Comparison of ENCODE assay signal across 12 mouse cellular contexts in genomic region chr1:152599347-152599746, GRCm38 (mm10).
DNase-seq lines count a peak whose midpoint lies in the region; ATAC-seq and TF ChIP-seq lines count a peak whose summit lies in the region.
"Had no signal": no experiment of that assay in that cellular context is flagged by ENCODE, and none has a peak within 500 bp of the region (broad histone marks: within the 10 kb centered on the region; RNA-seq: fewer than 3 reads in every experiment).

No protein-coding gene starts in this region.

- no peak for TF ChIP-seq POLR2A in testis, adult 2 months (IDR thresholded peaks at IDR 0.05; ENCODE audit: control insufficient read depth, low read depth, low read length)

- no peak for TF ChIP-seq CTCF in testis, adult 2 months (IDR thresholded peaks at IDR 0.05; ENCODE audit: control insufficient read depth, insufficient read depth, insufficient replicate concordance, low read depth, low read length)
- TF ChIP-seq CTCF in lung, embryonic 14.5 days (IDR thresholded peaks at IDR 0.05; ENCODE audit: low read depth): no peak

- no peaks in the 10 kb centered on the region for H3K36me3 ChIP-seq in testis, adult 2 months (ENCODE audit: control insufficient read depth, insufficient read depth, low read length)
- H3K36me3 ChIP-seq in lung, embryonic 14.5 days (ENCODE audit: insufficient read depth): peaks cover 3% of the 10 kb centered on the region; the same call in 1 of the 2 replicates
- H3K36me3 ChIP-seq in hindbrain, embryonic 16.5 days (ENCODE audit: control insufficient read depth, insufficient read depth, low read length): no peaks in the 10 kb centered on the region
- H3K36me3 ChIP-seq: liver, embryonic 15.5 days had no signal

- WGBS in lung, embryonic 14.5 days: 67% methylated on average over 8 of the region's 8 CpGs
- WGBS in hindbrain, embryonic 16.5 days: 71% methylated on average over 8 of the region's 8 CpGs

- H3K9ac ChIP-seq in lung, embryonic 14.5 days: no peak overlapping the region
- H3K9ac ChIP-seq in hindbrain, embryonic 16.5 days (ENCODE audit: low read depth, low read length): no peak overlapping the region
- H3K9ac ChIP-seq: forebrain, embryonic 13.5 days; liver, embryonic 15.5 days had no signal

- no peaks in the 10 kb centered on the region for H3K9me3 ChIP-seq in lung, embryonic 14.5 days (ENCODE audit: low read depth, low read length)
- no peaks in the 10 kb centered on the region for H3K9me3 ChIP-seq in hindbrain, embryonic 16.5 days (ENCODE audit: control insufficient read depth, low read length)
- H3K9me3 ChIP-seq: forebrain, embryonic 13.5 days; liver, embryonic 15.5 days had no signal

- peak; percentile 33 to 64 for DNase-seq in adrenal gland, adult (ENCODE audit: inconsistent age in 2 of 2, low spot score in 1 of 2)
- DNase-seq in adrenal gland, postnatal 25 days: no peak
- no peak for DNase-seq in testis, postnatal 14 days (ENCODE audit: low spot score)
- peak; percentile 49 for DNase-seq in lung, embryonic 14.5 days
- no peak for DNase-seq in yolk sac, embryonic 10.5 days (ENCODE audit: low spot score)
- DNase-seq in cerebellum, adult 9-11 months: no peak
- DNase-seq: cerebellum, postnatal 10 days; thymus, adult 2 months had no signal

- H3K27me3 ChIP-seq in testis, adult 2 months (ENCODE audit: control insufficient read depth, insufficient read depth, low read length): no peaks in the 10 kb centered on the region
- no peaks in the 10 kb centered on the region for H3K27me3 ChIP-seq in lung, embryonic 14.5 days (ENCODE audit: insufficient read depth, low read length)
- no peaks in the 10 kb centered on the region for H3K27me3 ChIP-seq in hindbrain, embryonic 16.5 days (replicated peaks; ENCODE audit: control insufficient read depth, insufficient read depth, low read length)
- H3K27me3 ChIP-seq: forebrain, embryonic 13.5 days; liver, embryonic 15.5 days had no signal

- no peaks in the 10 kb centered on the region; the same call in none of the 2 replicates for H3K4me1 ChIP-seq in testis, adult 2 months (ENCODE audit: control insufficient read depth, insufficient read depth, low read length)
- H3K4me1 ChIP-seq in lung, embryonic 14.5 days (ENCODE audit: insufficient read depth): peaks cover 9% of the 10 kb centered on the region
- H3K4me1 ChIP-seq in hindbrain, embryonic 16.5 days (ENCODE audit: control insufficient read depth, insufficient read depth, low read depth, low read length): no peaks in the 10 kb centered on the region

- H3K4me2 ChIP-seq in lung, embryonic 14.5 days: no peak overlapping the region
- H3K4me2 ChIP-seq in hindbrain, embryonic 16.5 days (ENCODE audit: low read length): no peak overlapping the region
- H3K4me2 ChIP-seq: forebrain, embryonic 13.5 days; liver, embryonic 15.5 days had no signal

- H3K4me3 ChIP-seq in testis, adult 2 months (ENCODE audit: control insufficient read depth, low read depth, low read length): no peak overlapping the region
- H3K4me3 ChIP-seq in lung, embryonic 14.5 days (ENCODE audit: low read depth, low read length): no peak overlapping the region
- no peak overlapping the region for H3K4me3 ChIP-seq in hindbrain, embryonic 16.5 days (ENCODE audit: low read length)
- H3K4me3 ChIP-seq: forebrain, embryonic 13.5 days; liver, embryonic 15.5 days had no signal

- H3K27ac ChIP-seq in testis, adult 2 months (ENCODE audit: control insufficient read depth, insufficient read depth, low read depth, low read length): peak overlapping the region; percentile 5; the same call in 1 of the 2 replicates
- peak overlapping the region; percentile 4; the same call in 1 of the 2 replicates for H3K27ac ChIP-seq in lung, embryonic 14.5 days (ENCODE audit: low read depth)
- no peak overlapping the region for H3K27ac ChIP-seq in hindbrain, embryonic 16.5 days (ENCODE audit: low read depth, low read length)
- H3K27ac ChIP-seq: forebrain, embryonic 13.5 days had no signal

- no peak for ATAC-seq in lung, embryonic 14.5 days (ENCODE audit: insufficient read depth)
- ATAC-seq in hindbrain, embryonic 16.5 days: no peak
- ATAC-seq: forebrain, embryonic 13.5 days had no signal

Comparison
In these comparisons a context has a peak if more than half of its experiments do, and no peak if none do; other contexts are left out.
1. DNase-seq: peak in adrenal gland, adult (2 of 2) and lung, embryonic 14.5 days (single experiment); none in adrenal gland, postnatal 25 days (single experiment), testis, postnatal 14 days (single experiment), yolk sac, embryonic 10.5 days (single experiment) and cerebellum, adult 9-11 months (single experiment).